Mouse (Mus musculus) heart, adult 2 months (tissue): Measurements from ENCODE around the gene Mia. TPM values are rescaled to one million over a fixed set of nuclear protein-coding genes. Genes with fewer than 3 reads are reported as not detected.
A peak's percentile ranks its signal among the peaks of the same experiment; 100 is the strongest.

Experiments
- DNase-seq, 2 experiments: peaks; one replicate each; pipeline ENCODE4 v3.0.0; 2021
- H3K27ac ChIP-seq: fragments of 200-600 bp; 2 replicates; pipeline ENCODE4 v1.8.1; 2022
- H3K27me3 ChIP-seq: fragments of 200-500 bp; 2 replicates; pipeline ENCODE4 v1.6.1; 2012; ENCODE audit warnings: mild to moderate bottlenecking, low read length, inconsistent platforms, mixed read lengths; ENCODE audit not compliant: control insufficient read depth, insufficient read depth
- H3K36me3 ChIP-seq: fragments of 200-500 bp; 2 replicates; pipeline ENCODE4 v1.6.1; 2012; ENCODE audit warnings: low read length, inconsistent platforms; ENCODE audit not compliant: control insufficient read depth, insufficient read depth
- H3K4me1 ChIP-seq: fragments of 200-500 bp; 2 replicates; pipeline ENCODE4 v1.6.1; 2011; ENCODE audit warnings: low read length; ENCODE audit not compliant: control insufficient read depth, insufficient read depth
- H3K4me3 ChIP-seq: fragments of 200-600 bp; 2 replicates; pipeline ENCODE4 v1.8.1; 2022
- H3K79me2 ChIP-seq: fragments of 200-500 bp; replicated peaks from 2 replicates; pipeline ENCODE4 v1.6.1; 2012; ENCODE audit warnings: mild to moderate bottlenecking, inconsistent platforms, low read length, moderate library complexity, mixed read lengths; ENCODE audit not compliant: control insufficient read depth, insufficient read depth
- H3K9ac ChIP-seq: fragments of 200-500 bp; 2 replicates; pipeline ENCODE4 v1.6.1; 2012; ENCODE audit warnings: low read depth, mild to moderate bottlenecking, control low read depth, inconsistent platforms, low read length, mixed read lengths
- CTCF ChIP-seq: fragments of 200-600 bp; IDR thresholded peaks from 2 replicates; pipeline ENCODE4 v1.8.1; 2022; ENCODE audit warnings: antibody characterized with exemption, mild to moderate bottlenecking, moderate library complexity
- EP300 ChIP-seq: fragments of 200-500 bp; IDR thresholded peaks from 2 replicates; pipeline ENCODE4 v1.6.1; 2011; ENCODE audit warnings: low read depth, low read length, control low read depth; ENCODE audit not compliant: insufficient read depth
- POLR2A ChIP-seq: fragments of 200-500 bp; IDR thresholded peaks from 2 replicates; pipeline ENCODE4 v1.6.1; 2011; ENCODE audit warnings: mild to moderate bottlenecking, low read depth, low read length, control low read depth; ENCODE audit not compliant: insufficient read depth
- WGBS: fragments of 180-500 bp; shearing (Covaris S2); methylation state at CpG from one replicate; pipeline ENCODE4 v1.1.7; 2018; 5-methylcytosine and 5-hydroxymethylcytosine counted together
- intact Hi-C: fragments of 180-260 bp; cut with DNase I; formaldehyde crosslinking; loops from one replicate; pipeline ENCODE4 v1.15.1; 2025
- polyA plus RNA-seq: library from polyadenylated mRNA; depleted of rRNA; stranded (reverse); fragments of >200 nt; gene quantifications from 2 replicates; pipeline ENCODE4 v1.2.3, GENCODE M21; 2012
- total RNA-seq, 2 experiments: library from RNA; stranded (reverse); gene quantifications; 2 replicates each; pipeline ENCODE4 v1.2.3; 2021

The Mia gene
- total and polyA plus RNA-seq, 3 experiments = 0.39 to 0.78 TPM; not detected in 1

DNA sequence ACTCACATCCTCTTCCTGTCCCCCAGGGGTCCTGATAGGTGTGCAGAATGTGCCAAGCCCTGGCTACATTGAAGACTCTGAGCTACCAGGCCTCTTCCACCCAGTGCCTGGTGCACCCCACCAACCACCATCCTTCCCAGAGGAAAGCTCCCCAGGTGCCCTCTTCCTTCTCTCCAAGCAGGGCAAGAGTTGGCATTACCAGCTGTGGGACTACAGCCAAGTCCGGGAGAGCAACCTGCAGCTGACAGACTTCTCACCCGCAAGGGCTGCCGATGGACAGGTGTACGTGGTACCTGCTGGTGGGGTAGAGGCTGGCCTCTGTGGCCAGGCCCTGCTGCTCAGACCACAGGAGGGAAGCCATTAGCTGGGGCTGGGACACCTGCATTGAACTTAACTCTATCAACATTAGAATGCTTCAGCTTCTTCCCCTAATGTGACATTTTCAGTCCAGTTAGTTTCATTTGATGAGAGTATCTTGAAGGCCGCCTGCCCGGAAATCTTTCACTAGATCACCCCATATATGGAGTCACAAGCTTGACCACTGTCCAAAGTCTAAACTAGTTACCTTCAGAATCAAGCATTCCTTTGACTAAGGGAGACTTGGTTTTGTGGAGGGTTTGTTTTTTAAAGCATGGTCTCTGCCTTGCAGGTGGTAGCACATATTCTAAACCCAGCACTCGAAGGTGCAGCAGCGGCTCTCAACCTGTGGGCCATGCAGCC, 22.9 kb upstream of the Mia start:
- intact Hi-C loops = no loop called here
- DNase-seq = no peak
- Histone ChIP-seq H3K36me3 (no peaks in the 10 kb centered on the region), H3K79me2 (no peaks in the 10 kb centered on the region), H3K9ac (no peak overlapping the region), H3K27me3 (no peaks in the 10 kb centered on the region), H3K4me3 (no peak overlapping the region), H3K4me1 (no peaks in the 10 kb centered on the region), H3K27ac (no peak overlapping the region)
- TF ChIP-seq CTCF (no peak), POLR2A (no peak), EP300 (no peak)
- WGBS = 93% methylated on average over 8 of the region's 8 CpGs

DNA sequence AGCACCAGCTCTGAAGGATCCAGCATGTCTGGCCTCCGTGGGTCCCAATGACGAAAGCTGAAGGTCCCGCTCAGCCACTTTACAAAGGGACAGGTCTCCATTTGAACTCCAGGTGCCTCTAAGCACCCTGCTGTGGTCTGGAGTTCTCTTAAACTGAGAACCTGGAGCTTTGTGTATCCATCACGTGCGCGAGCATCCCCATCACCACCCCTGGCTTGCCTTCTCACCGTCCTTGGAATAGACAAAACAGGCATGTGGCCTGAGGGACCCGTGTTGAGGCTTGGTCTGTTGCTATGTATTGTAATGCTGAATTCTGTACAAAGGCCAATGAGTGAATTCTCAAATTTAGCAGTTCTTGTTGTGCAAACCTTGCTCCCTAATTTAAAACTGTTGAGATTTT, 17.8 kb upstream of the Mia start:
- DNase-seq = no peak
- 91% methylated on average over 8 of the region's 8 CpGs for WGBS
- H3K27me3 ChIP-seq = no peaks in the 10 kb centered on the region
- no peak overlapping the region for H3K9ac ChIP-seq
- H3K4me3 ChIP-seq = no peak overlapping the region
- H3K27ac ChIP-seq = no peak overlapping the region
- intact Hi-C loops = no loop called here
- peaks cover 4% of the 10 kb centered on the region; the same call in 1 of the 2 replicates for H3K36me3 ChIP-seq
- H3K4me1 ChIP-seq = peaks cover 7% of the 10 kb centered on the region
- TF ChIP-seq POLR2A = no peak
- no peak for TF ChIP-seq EP300
- TF ChIP-seq CTCF = no peak
- H3K79me2 ChIP-seq = no peaks in the 10 kb centered on the region

DNA sequence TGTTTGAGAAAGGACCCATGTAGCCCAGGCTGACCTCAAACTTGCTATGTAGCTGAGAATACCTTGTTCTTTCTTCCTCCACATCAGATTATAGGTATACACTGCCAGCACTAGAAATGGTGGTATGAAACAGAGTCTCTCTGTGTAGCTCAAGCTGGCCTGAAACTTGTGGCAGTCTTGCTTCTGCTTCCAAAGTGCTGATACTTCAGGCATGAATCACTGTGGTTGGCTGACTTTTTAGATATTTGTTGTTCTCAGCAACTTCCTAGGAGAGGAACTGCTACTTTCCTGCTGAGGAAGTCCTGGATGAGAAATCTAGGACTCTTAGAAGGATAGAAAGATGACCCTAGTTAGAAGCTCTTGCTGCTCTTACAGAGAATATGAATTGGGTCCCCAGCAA, 17.4 kb upstream of the Mia start:
- Histone ChIP-seq H3K36me3 (peaks cover 4% of the 10 kb centered on the region; the same call in 1 of the 2 replicates), H3K27ac (no peak overlapping the region), H3K79me2 (peaks cover 2% of the 10 kb centered on the region; the same call in 1 of the 2 replicates), H3K9ac (no peak overlapping the region), H3K4me3 (no peak overlapping the region), H3K27me3 (no peaks in the 10 kb centered on the region), H3K4me1 (peaks cover 7% of the 10 kb centered on the region)
- DNase-seq = no peak
- intact Hi-C loops = no loop called here
- TF ChIP-seq EP300 (no peak), POLR2A (no peak), CTCF (no peak)

DNA sequence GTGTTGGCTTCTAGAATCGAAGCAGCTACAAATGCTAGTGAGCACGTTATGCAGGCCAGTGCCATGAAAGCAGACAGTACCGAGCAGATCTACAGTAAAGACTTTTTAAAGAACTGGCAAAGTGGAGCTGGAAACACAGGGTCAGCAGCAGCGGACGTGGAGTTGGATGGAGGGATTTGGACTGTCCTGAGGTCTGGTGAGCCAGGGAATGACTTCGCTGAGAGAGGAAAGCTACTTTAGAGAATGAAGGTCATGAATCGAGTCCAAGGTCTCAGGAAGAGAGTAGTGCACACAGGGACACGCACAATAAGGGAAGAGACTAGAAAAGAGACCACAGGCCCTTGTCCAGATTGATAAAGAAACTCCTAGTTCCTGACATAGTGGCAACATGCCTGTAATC, 16.7 kb upstream of the Mia start:
- Histone ChIP-seq H3K79me2 (peaks cover 2% of the 10 kb centered on the region; the same call in 1 of the 2 replicates), H3K9ac (no peak overlapping the region), H3K4me1 (peaks cover 7% of the 10 kb centered on the region), H3K36me3 (peaks cover 4% of the 10 kb centered on the region; the same call in 1 of the 2 replicates), H3K27me3 (no peaks in the 10 kb centered on the region), H3K4me3 (no peak overlapping the region), H3K27ac (peak overlapping the region; percentile 65)
- WGBS = 60% methylated on average over 8 of the region's 8 CpGs
- TF ChIP-seq EP300 (no peak), CTCF (no peak), POLR2A (no peak)
- intact Hi-C loops = no loop called here
- no peak for DNase-seq

DNA sequence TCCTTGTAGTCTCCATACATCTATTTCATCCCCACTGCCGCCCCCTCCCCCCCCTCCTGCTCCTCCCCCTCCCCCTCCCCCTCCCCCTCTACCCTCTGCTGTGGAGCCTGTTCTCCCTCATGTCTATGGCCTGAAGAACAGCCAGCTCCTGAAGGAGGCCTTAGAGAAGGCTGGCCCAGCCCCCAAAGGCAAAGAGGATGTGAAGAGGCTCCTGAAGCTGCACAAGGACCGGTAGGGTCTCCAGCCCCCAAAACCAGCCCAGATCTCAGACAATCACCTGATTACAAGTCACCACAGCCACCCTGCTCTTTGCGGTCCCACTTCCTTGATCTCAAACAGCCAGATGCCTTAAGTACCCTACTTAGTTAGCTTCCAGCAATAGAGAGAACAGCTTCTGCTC, 16.2 kb upstream of the Mia start:
- Histone ChIP-seq H3K4me3 (no peak overlapping the region), H3K36me3 (peaks cover 4% of the 10 kb centered on the region; the same call in 1 of the 2 replicates), H3K27me3 (no peaks in the 10 kb centered on the region), H3K4me1 (peaks cover 7% of the 10 kb centered on the region), H3K9ac (no peak overlapping the region), H3K79me2 (peaks cover 2% of the 10 kb centered on the region; the same call in 1 of the 2 replicates), H3K27ac (peak overlapping the region; percentile 65)
- no peak for TF ChIP-seq EP300
- no peak for TF ChIP-seq CTCF
- TF ChIP-seq POLR2A = no peak
- 83% methylated on average over 3 of the region's 3 CpGs for WGBS
- DNase-seq = no peak
- intact Hi-C loops = no loop called here
